Mouse (Mus musculus): Measurements from ENCODE around the gene Ascl5.

GRCm38 (mm10) chr1:136061790-136062141, 11.2 kb downstream of the Ascl5 start:
- TF ChIP-seq CTCF (IDR thresholded peaks at IDR 0.05; ENCODE audit: low read depth, low read length) (no peak), POLR2A (IDR thresholded peaks at IDR 0.05; ENCODE audit: extremely low read depth, insufficient read depth, low read length) (no peak)

Measured in liver, adult 2 months (tissue).